Mouse (Mus musculus) E14TG2a.4 (cell line): ENCODE results near the gene Olfr1393.

Source experiments
- CTCF ChIP-seq: conservative IDR thresholded peaks from 2 replicates; pipeline ENCODE4 v1.5.1; 2014; ENCODE audit warnings: low read length
- NANOG ChIP-seq: IDR thresholded peaks from 2 replicates; pipeline ENCODE4 v1.6.1; 2014; ENCODE audit warnings: borderline replicate concordance, low read length, mixed read lengths

DNA sequence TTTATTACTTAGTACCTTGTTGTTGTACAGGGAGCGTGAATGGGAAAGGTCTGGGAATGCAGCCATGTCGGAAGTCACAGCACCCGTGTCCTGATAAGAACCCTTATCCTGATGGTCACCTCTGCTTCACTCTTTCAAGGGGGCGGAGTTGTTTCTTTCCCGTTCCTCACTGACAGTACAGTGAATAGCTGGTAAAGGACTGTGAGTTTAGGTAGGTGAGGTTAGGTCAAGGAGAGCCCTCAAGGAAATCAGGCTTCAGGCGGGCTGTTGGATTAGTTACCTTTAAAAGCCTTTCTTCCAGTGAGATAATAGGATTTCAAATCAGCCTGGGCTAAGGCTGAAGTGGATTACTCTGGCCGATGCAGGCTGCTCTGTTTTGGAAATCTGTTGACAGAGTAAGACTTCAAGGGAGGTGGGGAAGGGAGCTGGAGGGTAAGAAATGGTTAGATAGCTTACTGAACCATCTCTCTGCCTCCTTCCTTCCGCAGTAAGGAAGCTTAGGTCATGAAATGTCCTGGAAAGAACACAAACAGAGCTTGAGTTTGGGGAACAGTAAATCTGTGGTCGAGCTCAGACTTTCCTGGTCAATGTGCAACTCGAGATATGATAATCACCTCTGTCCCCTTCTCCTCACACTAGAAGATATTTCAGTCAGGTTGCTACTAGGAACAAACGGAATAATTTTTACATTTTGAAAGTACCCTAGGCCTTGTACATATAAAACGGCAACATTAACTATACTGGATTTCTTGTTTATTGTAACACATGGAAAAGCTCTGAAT is 32.3 kb upstream of the Olfr1393 start:
- TF ChIP-seq CTCF, result no peak
- TF ChIP-seq NANOG, result no peak
